Mouse (Mus musculus) megakaryocyte progenitor cell, adult 5-6 weeks (primary cell): ENCODE measurements around the gene Cpne1. TPM values are rescaled to one million over a fixed set of nuclear protein-coding genes. Genes with fewer than 3 reads are reported as not detected.
A peak's percentile ranks its signal among the peaks of the same experiment; 100 is the strongest.
"Not testable (repeated sequence)": the region's sequence is repeated elsewhere in the genome, so short reads cannot be mapped to it uniquely, and the experiment has no call there.

ENCODE experiments used
- ATAC-seq: replicated peaks from 2 replicates; pipeline ENCODE4 v1.8.0; 2016; ENCODE audit warnings: mild to moderate bottlenecking, moderate TSS enrichment, inconsistent platforms; ENCODE audit not compliant: poor library complexity
- total RNA-seq, 2 experiments: library from RNA; stranded (forward) in 1 of 2; stranded (reverse) in 1 of 2; fragments of 157-497, 149-512 nt in 1 of 2; fragments of 200-1000 nt in 1 of 2; gene quantifications; 2 replicates each; pipeline versions ENCODE4 v1.2.3 to v1.2.4; 2015 to 2017

Cpne1 gene
- total RNA-seq (2015) (36.8 and 39.2 TPM in 2 replicates), total RNA-seq (2017) (22.1 and 26.1 TPM in 2 replicates)

DNA sequence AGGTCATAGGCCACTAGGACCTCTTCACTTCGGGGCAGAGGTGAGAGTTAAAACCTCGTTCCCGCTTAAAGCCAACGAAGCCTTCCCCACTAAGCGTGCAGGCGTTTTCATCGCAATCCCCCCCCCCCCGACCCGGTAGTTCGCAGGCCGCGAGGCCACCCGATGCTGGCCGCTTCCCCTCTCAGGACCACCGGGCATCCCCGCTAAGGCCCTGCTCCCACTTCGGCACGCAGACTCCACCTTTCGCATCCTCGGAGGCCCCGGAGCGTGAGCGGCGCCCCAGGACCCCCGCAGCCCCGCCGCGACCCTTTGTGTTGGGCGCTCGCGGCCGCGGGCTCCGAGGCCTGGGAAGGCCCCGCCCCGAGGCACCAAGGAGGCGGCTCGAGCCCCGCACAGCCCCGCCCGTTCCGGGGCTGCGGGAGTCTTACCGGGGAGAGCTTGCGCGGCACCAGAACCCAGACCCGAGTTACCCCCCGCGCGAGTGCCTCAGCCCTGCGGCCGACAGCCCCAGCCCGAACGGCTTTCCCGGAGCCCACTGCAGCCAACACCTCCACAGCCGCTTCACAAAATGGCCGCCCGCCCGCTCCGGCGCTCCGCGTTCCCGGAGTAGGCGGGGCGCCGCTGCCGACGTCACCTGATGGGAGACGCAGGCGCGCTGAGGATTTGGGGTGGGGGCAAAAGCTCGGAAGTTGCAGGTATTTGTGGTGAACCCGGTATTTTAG is at the start of gene Cpne1, which contains the start of gene Rbm12:
Gene Cpne1 (minus strand): TSS at position 608 of the 722 bp plus-strand sequence.
Gene Rbm12 (minus strand): TSS at position 621 of the 722 bp plus-strand sequence.
- peak; percentile 85 for ATAC-seq

DNA sequence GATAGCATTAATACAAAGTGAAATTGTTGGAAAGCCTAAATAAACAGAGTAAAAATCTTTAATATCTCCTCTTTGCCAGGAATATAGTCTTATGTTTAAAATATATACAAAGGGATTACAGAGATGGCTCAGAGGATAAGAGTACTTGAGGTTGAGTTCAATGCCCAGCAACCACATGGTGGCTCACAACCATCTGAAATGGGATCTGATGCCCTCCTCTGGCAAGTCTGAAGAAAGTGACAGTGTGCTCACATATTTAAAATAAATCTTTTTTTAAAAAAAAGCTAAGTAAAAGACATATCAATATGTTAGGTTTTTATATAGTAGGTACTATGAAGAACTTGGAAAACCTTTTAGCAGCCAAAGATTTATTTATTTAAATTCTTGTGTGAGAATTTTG is 39.8 kb upstream of the Cpne1 start:
- ATAC-seq, result no peak

DNA sequence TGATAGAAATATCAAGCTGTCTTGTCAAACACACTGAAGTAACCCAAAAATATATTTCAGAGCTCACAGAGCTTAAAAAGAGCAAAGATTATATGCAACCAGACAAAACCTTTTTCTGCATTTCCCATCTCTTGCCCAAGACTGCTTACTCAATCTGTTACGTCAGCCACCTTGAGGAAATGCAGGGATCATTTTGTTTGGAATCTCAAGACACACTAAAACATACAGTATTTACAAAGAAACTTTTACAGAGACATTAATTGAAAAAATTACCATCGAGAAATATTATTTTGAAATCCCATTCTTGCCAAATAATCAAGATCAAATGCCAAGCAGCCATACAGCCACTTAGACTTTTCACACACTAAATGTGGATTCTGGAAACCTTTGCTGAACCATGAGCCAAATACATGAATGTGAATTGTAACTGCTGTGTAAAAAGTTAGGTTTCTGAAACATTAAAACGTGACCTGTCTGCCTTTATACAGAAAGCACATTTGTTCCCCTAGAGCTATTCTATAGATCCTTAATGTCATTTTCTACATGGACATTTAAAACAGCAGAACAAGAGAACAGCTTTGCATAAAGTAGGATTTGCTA is 35.7 kb upstream of the Cpne1 start:
- no peak for ATAC-seq

- no peak for ATAC-seq
Observed at GRCm38 (mm10) chr2:156146272-156146989, 34.7 kb upstream of the Cpne1 start.

GRCm38 (mm10) chr2:156145486-156146130 is 33.8 kb upstream of the Cpne1 start:
- no peak for ATAC-seq

GRCm38 (mm10) chr2:156143953-156144724 is 32.4 kb upstream of the Cpne1 start, which contains the start of the genes Romo1 and Nfs1:
Gene Romo1 (plus strand): TSS chr2:156144039.
Gene Nfs1 (minus strand): TSS chr2:156144186.
- ATAC-seq, result peak; percentile 94

GRCm38 (mm10) chr2:156143367-156143766 is 31.6 kb upstream of the Cpne1 start:
- peak; percentile 4; the same call in 1 of the 2 replicates for ATAC-seq

DNA sequence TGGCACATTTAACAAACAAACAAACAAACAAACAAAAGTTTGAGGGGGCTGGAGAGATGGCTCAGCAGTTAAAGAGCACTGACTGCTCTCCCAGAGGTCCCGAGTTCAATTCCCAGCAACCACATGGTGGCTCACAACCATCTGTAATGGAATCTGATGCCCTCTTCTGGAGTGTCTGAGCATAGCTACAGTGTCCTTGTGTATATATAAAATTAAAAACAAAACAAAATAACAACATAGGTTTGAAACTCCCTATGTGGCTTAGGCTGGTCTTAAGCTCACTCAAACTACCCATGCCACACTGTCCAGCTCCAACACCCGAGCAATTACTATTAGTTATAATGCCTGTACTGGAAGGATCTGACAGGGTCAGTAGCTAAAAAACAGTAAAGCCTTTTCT is 31.1 kb upstream of the Cpne1 start:
- no peak for ATAC-seq

DNA sequence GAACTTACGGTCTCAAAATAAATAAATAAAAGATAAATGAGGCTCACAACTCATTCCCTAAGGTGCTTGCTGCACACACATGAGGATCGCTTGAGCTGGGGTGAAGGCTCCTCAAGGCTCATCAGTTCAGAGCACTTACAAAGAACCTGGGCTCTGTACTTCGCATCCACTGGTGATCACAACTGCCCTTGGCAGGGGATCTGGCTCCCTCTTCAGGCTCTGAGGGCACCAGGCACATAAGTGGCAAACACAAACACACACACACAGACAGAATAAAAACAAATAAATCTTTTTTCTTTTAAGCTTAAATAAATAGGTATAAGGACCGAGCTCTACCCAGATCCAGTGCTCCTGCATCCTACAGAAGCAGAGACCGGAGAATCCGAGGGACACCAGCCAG is 23.9 kb upstream of the Cpne1 start:
- ATAC-seq, result peak; percentile 52; the same call in 1 of the 2 replicates

DNA sequence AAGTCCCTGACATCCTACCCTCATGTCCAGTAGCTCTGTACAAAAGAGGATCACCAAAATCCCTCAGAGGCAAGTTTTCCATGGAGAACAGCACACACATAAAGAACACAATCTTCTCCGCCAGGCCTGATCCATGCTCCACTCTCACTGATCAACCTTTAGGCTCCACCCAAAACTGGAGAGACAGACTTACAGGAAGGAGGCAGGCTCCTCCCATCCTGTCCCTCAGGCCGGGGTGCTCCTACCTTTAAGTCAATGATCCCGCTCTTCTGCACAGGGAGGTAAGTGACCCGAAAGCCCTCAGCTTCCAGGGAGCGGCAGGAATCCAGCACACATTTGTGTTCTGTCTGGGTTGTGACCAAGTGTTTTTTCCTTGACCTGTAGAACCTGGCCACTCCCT is 22.4 kb upstream of the Cpne1 start:
- no peak for ATAC-seq

GRCm38 (mm10) chr2:156126992-156127391 is 15.2 kb upstream of the Cpne1 start, which contains the start of gene Gm28036:
Gene Gm28036 (minus strand): TSS chr2:156127092.
- ATAC-seq, result no peak

DNA sequence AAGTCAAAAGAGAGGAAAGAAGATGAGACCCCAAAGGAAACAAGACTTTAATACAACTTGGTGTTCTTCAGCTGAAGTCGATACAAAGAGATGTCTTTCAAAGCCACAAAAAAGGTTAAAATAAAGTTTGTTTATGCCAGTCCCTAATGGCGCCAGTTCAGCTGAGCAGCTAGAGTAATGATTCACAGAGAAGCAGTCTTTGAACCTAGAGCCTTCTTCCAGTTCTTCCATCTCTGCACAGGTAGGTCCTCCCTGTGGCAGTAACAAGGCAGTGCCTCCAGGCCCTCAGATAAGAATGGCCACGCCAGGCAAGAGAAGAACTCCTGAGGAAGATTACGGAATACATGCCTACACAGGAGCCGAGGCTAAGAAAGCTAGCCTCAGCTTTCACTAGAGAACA is 12.0 kb upstream of the Cpne1 start:
- no peak for ATAC-seq

GRCm38 (mm10) chr2:156119566-156119965 is 7.8 kb upstream of the Cpne1 start:
- no peak for ATAC-seq

- ATAC-seq, result not testable (repeated sequence)
Observed at GRCm38 (mm10) chr2:156112080-156112423, 287 bp upstream of the Cpne1 start.

- peak; percentile 41 for ATAC-seq
Observed at GRCm38 (mm10) chr2:156110627-156111357, 973 bp downstream of the Cpne1 start.

DNA sequence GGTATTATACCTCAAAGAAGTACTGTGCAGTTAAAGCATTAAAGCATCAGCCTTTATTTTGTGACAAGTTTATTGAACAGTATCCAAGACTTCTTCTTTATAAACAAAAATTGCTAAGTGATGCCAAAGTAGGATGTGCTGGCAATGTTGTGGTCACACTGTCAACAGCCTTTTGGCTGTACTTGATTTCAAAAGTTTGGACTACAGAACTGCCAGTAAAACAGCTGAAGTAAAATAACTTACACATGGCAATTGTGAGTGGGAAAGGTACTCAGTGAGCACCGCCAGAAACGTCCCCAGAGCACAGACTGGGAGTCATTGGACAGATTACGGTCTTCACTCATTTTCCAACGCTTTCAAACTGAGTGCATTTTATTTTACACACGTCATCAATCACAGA is 19.8 kb downstream of the Cpne1 start:
- ATAC-seq, result no peak

DNA sequence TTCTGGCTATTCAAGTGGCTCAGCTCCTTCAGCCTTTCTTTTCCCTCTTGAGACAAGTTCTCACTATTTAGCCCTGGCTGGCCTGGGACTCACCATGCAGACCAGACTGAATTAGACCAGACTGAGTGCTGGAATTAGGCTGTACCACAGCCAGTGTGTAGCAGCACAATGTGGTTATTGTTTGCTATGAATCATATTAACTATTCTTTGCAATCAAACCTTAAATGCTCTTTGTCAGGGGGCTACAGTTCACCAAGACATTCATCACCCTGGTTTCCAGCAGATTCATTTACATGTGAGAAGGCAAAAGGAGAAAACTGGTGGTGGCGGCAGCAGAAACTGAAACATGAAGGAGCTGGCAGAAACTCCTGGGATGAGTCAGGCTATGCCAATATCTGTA is 22.0 kb downstream of the Cpne1 start:
- no peak for ATAC-seq

GRCm38 (mm10) chr2:156087391-156088110 is 24.2 kb downstream of the Cpne1 start:
- no peak for ATAC-seq

DNA sequence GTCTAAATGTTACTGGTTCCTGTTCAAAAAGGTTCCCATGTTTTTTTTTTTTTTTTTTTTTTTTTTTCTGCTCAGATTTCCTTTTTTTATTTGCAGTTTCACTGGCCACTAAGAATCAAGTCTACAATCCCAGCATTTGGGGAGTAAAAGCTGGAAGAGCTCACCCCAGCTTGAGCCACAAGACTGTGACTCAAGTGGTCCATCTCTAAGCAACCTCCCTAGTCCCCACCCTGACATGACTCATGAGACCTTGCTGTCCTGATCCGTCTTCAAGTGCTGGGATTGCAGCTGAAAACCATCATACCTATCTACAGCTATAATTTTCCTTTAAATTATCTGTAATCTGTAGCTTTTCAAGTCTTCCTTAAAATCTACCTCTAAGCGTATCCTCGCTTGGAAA is 27.2 kb downstream of the Cpne1 start:
- no peak for ATAC-seq
